Mouse (Mus musculus): ENCODE data around the gene Tcf21.

- TF ChIP-seq CHD2 (IDR thresholded peaks at IDR 0.05; ENCODE audit: low read depth, low read length) (no peak), ZC3H11A (IDR thresholded peaks at IDR 0.05; ENCODE audit: borderline replicate concordance, low read depth, low read length) (no peak)
These were observed 2.9 kb upstream of the Tcf21 start for GRCm38 (mm10) chr10:22822896-22823295.

Data from ES-E14 (cell line).